Mouse (Mus musculus) MN1 (cell line): ENCODE measurements around the gene Aar2.
A peak's percentile ranks its signal among the peaks of the same experiment; 100 is the strongest.

Experiments
- DNase-seq: peaks from one replicate; pipeline ENCODE4 v3.0.0-alpha.2; 2016; ENCODE audit warnings: low spot score

The Aar2 gene

GRCm38 (mm10) chr2:156568647-156569046 is 21.3 kb downstream of the Aar2 start:
- no peak for DNase-seq

DNA sequence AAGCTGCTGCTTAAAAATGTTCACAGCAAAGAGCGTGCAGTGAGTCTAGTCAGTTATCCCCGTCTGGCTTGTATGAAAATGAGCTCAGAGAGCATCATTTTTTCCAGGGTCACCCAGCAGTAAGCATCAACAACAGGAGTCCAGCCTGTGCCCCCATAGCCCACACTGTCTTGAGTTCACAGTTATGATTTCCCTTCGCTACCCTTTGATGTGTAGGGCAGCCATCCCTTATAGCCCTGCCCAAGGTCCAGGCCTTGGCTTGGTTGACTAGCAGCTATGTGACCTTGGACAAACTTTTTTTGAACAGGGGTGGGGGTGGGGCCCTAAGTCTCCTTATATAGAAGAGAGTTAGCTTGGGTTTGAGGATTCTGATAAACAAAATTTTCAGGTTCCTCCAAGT is 21.9 kb downstream of the Aar2 start:
- no peak for DNase-seq

- DNase-seq: no peak
These were observed 24.1 kb downstream of the Aar2 start for GRCm38 (mm10) chr2:156571521-156571920.

- no peak for DNase-seq
These were observed 29.6 kb downstream of the Aar2 start for GRCm38 (mm10) chr2:156576850-156577587.

DNA sequence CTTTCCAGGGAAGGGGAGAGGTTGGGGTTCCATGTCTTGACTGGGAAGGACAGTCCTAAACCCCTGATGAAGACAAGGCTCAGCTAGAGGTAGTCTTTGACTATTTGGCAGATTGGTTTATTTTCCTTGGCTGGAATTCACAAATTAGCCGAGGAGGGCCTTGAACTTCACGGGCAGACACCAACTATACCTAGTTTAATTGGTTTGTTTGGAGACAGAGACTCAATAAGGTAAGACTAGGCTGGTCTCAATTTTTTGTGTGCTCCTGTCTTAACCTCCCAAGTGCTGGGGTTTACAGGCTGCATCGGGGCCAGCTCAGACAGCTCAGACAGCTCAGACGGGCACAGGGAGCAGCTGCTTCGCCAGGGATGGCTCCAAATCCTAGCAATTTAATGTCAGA is 33.1 kb downstream of the Aar2 start:
- DNase-seq: no peak

GRCm38 (mm10) chr2:156581244-156581643 is 33.9 kb downstream of the Aar2 start:
- DNase-seq: peak; percentile 57

DNA sequence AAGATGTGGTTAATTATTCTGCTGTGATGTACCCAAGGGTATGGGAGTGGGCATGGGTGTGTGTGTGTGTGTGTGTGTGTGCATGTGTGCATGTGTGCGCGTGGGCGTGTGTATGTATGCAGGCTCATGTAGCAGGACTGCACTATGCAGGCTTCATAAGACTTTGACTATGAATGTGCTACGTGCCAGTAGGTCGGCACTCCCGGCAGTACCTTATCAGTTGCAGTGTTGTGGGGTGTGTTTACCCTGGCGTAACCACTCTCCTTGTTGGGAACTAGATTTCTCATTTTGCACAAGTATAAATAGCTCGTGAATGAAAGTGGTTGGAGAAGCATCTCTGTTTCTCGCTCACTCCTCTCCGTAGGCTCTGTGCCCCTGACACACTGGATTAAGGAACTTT is 35.5 kb downstream of the Aar2 start:
- DNase-seq: no peak

- no peak for DNase-seq
These were observed 36.9 kb downstream of the Aar2 start for GRCm38 (mm10) chr2:156584154-156584796.

- peak; percentile 53 for DNase-seq
These were observed 37.5 kb downstream of the Aar2 start for GRCm38 (mm10) chr2:156584797-156585471.

DNA sequence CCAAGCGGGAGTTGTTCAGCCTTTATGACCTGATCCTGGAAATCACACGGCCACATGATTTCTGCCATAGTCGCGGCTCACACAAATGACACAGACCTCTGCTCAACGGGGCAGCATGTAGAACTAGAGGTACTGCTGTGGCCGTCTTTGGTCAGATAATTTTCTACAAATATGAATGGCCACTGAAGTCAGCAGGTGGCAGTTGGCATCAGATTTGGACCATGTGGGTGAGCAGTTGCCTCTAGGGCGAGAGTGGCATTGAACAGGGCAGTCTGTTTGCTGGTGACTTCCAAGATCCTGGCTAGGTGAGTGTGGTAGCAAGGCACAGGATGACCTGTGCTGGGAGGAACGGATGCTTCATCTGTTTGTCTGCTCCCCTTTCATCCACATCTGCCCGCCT is 42.1 kb downstream of the Aar2 start:
- no peak for DNase-seq

DNA sequence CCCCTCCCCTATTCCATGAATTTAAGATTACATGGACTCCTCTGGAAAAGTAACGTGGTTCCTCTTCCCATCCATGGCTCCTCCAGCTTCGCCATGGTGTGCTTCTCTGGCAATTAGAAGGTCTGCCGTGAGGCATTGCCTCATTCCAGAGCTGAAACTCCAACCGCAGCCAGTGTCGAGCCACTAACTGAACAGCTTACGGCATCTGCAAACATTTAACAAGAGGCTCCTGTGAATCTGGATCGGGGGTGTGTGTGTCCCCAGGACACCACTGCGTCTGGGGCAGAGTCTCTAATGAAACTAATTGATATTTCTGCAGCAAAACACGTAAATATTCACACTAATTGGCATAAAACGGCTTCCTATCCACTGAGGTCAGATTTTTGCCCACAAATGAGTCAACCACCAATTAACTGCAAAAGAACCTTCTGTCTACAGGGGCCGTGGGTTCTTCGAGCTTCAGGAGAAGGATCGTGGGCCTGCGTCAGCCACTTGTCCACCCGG is 47.7 kb downstream of the Aar2 start:
- peak; percentile 38 for DNase-seq

- no peak for DNase-seq
These were observed 55.2 kb downstream of the Aar2 start for GRCm38 (mm10) chr2:156602581-156602980.

DNA sequence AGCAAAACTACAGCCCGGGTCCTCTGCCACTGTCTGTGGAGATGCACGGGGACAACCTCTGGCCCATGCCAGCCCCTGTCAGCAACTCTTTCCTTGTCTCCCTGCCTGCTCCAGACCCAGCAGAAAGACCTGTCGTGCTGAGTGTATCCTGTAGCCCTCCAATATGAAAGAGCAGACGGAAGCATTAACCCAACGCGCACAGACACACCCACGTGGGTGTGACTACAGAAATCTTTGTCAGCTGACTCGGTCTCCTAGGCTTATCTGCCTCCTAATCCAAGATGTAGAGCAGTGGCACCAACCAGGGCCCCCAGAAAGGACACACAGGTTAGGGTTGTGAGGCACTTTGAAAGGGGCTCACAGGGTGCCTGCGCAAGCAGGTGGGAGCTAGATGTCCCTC is 56.3 kb downstream of the Aar2 start:
- DNase-seq: no peak

DNA sequence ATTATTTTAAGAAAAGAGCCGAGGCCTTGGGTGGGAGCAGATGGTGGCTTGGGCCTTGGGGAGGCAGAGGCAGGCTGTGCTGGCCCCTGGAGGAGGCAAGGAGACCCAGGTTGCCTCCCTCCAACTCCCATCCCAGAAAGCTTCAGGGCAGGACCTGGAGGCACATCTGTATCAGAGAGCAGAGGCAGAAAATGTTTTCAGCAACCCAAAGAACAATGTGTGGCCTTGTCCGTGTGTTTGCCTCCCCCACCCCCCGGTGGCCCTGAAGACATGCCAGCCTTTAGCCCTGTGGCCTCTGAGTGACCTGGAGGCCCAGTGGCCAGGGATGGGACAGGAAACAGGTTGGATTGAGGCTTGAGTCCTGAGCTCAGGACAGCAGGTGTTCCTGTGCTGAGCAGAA is 57.8 kb downstream of the Aar2 start:
- DNase-seq: no peak

- DNase-seq: no peak
These were observed 58.6 kb downstream of the Aar2 start for GRCm38 (mm10) chr2:156605971-156606370.

DNA sequence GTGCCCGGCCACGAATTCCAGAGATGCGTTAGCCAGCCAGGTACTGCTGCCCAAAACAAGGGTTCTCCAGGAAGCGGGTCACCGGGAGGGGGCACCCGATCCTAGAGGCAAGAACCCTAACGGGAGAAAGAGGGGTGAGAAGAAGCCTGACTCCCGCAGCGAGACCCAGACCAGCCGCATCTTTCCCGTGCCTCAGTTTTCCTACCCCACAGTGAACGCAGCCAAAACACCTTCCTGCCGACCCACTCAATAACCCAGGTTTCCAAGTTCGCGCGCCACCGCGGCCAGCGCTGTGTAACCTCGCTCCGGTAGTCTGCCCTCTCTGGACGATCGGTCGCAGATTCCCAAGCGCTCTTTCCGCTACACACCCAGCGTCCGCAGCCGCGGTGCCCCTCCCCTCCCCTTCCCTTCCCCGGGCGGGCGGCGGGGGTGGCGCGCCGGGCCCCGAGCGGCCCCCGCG is 65.7 kb downstream of the Aar2 start:
- DNase-seq: peak; percentile 76

GRCm38 (mm10) chr2:156613541-156614257 is 66.3 kb downstream of the Aar2 start, which contains the start of gene Dlgap4:
TSS of gene Dlgap4 (plus strand) at chr2:156613705.
- peak; percentile 71 for DNase-seq

GRCm38 (mm10) chr2:156614258-156614556 is 66.8 kb downstream of the Aar2 start:
- DNase-seq: peak; percentile 28

- peak; percentile 26 for DNase-seq
These were observed 67.6 kb downstream of the Aar2 start for GRCm38 (mm10) chr2:156614661-156615654.

DNA sequence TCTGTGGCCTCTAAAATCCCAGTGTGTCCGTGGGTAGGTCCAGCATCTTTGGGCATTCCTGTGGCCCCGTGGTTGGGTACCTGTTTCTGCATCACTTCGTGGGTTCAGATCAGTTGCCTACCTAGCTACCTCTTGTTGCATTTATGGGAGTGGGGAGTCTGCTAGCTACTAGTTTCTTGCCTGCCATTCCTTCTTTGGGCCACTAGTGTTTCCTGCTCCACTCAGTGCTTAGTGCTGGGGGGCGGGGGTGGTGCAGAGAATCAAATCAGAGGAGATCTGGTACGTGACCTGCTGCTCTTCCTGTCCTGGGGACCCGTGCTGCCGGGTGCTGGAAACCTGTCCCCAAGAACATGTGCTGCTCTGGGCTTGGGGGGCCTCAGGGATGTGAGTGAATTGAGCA is 69.1 kb downstream of the Aar2 start:
- no peak for DNase-seq

DNA sequence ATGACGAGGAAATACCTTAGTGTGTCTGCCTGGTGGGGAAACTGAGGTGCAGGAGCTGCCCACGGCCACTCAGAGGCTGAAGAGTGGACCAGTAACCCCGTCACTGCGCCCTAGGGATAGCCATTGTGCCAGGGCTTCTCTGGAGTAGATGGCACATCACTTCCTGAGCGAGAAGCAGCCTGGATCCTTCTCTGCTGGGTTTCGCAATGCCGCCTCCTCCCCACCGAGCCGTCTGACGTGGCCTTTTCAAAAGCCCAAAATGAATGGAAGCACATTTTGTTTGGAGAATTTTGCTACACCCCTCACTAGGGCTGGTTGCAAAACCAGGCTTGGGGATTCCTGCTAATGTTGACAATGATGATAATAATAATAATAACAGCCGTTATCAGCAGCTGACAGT is 70.2 kb downstream of the Aar2 start:
- DNase-seq: no peak
